Mouse (Mus musculus) cerebellum, adult 2 months (tissue): ENCODE data around the gene Fndc3b.

Experiments used
- CTCF ChIP-seq: fragments of 200-500 bp; IDR thresholded peaks from 2 replicates; pipeline ENCODE4 v1.5.1; 2011; ENCODE audit warnings: low read depth, mild to moderate bottlenecking, control low read depth, low read length, moderate library complexity, borderline replicate concordance; ENCODE audit not compliant: insufficient read depth
- POLR2A ChIP-seq: fragments of 200-500 bp; IDR thresholded peaks from 2 replicates; pipeline ENCODE4 v1.6.1; 2011; ENCODE audit warnings: low read length, control low read depth, borderline replicate concordance; ENCODE audit not compliant: insufficient read depth

GRCm38 (mm10) chr3:27686732-27687491 lies 24.2 kb downstream of the Fndc3b start:
- no peak for TF ChIP-seq CTCF
- TF ChIP-seq POLR2A: no peak
